ENCODE assay signal across 19 mouse cellular contexts in genomic region chr9:30996590-30997562, GRCm38 (mm10). TPM values are rescaled to one million over a fixed set of nuclear protein-coding genes. Genes with fewer than 3 reads are reported as not detected.
DNase-seq lines count a peak whose midpoint lies in the region; ATAC-seq and TF ChIP-seq lines count a peak whose summit lies in the region.
"Had no signal": no experiment of that assay in that cellular context is flagged by ENCODE, and none has a peak within 500 bp of the region (broad histone marks: within the 10 kb centered on the region; RNA-seq: fewer than 3 reads in every experiment).

No protein-coding gene starts in this region.

- intact Hi-C loops in gastrocnemius, postnatal 14 days (cut with DNase I; ENCODE audit: low total_unique reads) = no loop called here
- intact Hi-C loops in left cerebral cortex, adult 2 months (cut with DNase I) = no loop called here

- H3K27me3 ChIP-seq in kidney, embryonic 15.5 days = no peaks in the 10 kb centered on the region
- H3K27me3 ChIP-seq in stomach, embryonic 16.5 days (ENCODE audit: control insufficient read depth, insufficient read depth, low read length) = no peaks in the 10 kb centered on the region
- H3K27me3 ChIP-seq: liver, embryonic 12.5 days had no signal

- H3K9me3 ChIP-seq in kidney, embryonic 15.5 days (replicated peaks) = no peaks in the 10 kb centered on the region
- no peaks in the 10 kb centered on the region for H3K9me3 ChIP-seq in stomach, embryonic 16.5 days (replicated peaks; ENCODE audit: control insufficient read depth, low read length)
- H3K9me3 ChIP-seq: liver, embryonic 12.5 days had no signal

- H3K27ac ChIP-seq in kidney, embryonic 15.5 days = no peak overlapping the region
- no peak overlapping the region for H3K27ac ChIP-seq in stomach, embryonic 16.5 days (ENCODE audit: low read length)
- no peak overlapping the region for H3K27ac ChIP-seq in left cerebral cortex, adult 2 months
- H3K27ac ChIP-seq: liver, embryonic 12.5 days had no signal

- H3K9ac ChIP-seq in kidney, embryonic 15.5 days = no peak overlapping the region
- no peak overlapping the region for H3K9ac ChIP-seq in stomach, embryonic 16.5 days (ENCODE audit: low read length)
- H3K9ac ChIP-seq: liver, embryonic 12.5 days had no signal

- 36% methylated on average over 12 of the region's 12 CpGs for WGBS in kidney, embryonic 15.5 days
- WGBS in stomach, embryonic 16.5 days = 55% methylated on average over 12 of the region's 12 CpGs

- peaks cover 11% of the 10 kb centered on the region; the same call in 1 of the 2 replicates for H3K4me1 ChIP-seq in kidney, embryonic 15.5 days
- H3K4me1 ChIP-seq in stomach, embryonic 16.5 days (ENCODE audit: control insufficient read depth, insufficient read depth, low read length) = 0 out of 2 replicates have a peak, but pooled peaks cover 2% of the 10 kb centered on the region
- H3K4me1 ChIP-seq: liver, embryonic 12.5 days had no signal

- H3K36me3 ChIP-seq in kidney, embryonic 15.5 days = no peaks in the 10 kb centered on the region
- no peaks in the 10 kb centered on the region for H3K36me3 ChIP-seq in stomach, embryonic 16.5 days (ENCODE audit: control insufficient read depth, insufficient read depth, low read length)
- H3K36me3 ChIP-seq: liver, embryonic 12.5 days had no signal

- no peak overlapping the region for H3K4me3 ChIP-seq in kidney, embryonic 15.5 days (replicated peaks)
- no peak overlapping the region for H3K4me3 ChIP-seq in stomach, embryonic 16.5 days (replicated peaks; ENCODE audit: low read length)
- no peak overlapping the region for H3K4me3 ChIP-seq in left cerebral cortex, adult 2 months
- H3K4me3 ChIP-seq: liver, embryonic 12.5 days had no signal

- H3K4me2 ChIP-seq in kidney, embryonic 15.5 days = no peak overlapping the region
- H3K4me2 ChIP-seq in stomach, embryonic 16.5 days (ENCODE audit: low read depth, low read length) = no peak overlapping the region
- H3K4me2 ChIP-seq: liver, embryonic 12.5 days had no signal

- TF ChIP-seq CTCF in left cerebral cortex, adult 2 months (IDR thresholded peaks at IDR 0.05) = no peak

- peak; percentile 96 for ATAC-seq in kidney, embryonic 15.5 days (replicated peaks; ENCODE audit: low FRiP score)
- ATAC-seq in stomach, embryonic 16.5 days (ENCODE audit: insufficient read depth, low FRiP score) = peak; percentile 79
- ATAC-seq: forebrain, embryonic 14.5 days; hindbrain, embryonic 16.5 days; liver, embryonic 12.5 days; Patski had no signal

- peak; percentile 19 for DNase-seq in lung, postnatal 10 days
- DNase-seq in lung, adult 18-20 months = no peak
- DNase-seq in gastrocnemius, postnatal 14 days = peak; percentile 23
- no peak for DNase-seq in layer of hippocampus, adult 8-10 months (ENCODE audit: low spot score in 2 of 2)
- no peak for DNase-seq in left cerebral cortex, adult 2 months (ENCODE audit: extremely low spot score in 1 of 2, low spot score in 2 of 2)
- DNase-seq: adrenal gland, adult 2 months; cerebellum, adult 9-11 months; thymus, postnatal 25 days had no signal

RNA-seq across cellular contexts. Expression of gene Zbtb44, which starts 33.6 kb away (rescaled TPM):
- total RNA-seq in gastrocnemius, postnatal 14 days (2021) = 10 to 100 TPM; 33.4 to 38.0 TPM
- polyA plus RNA-seq in kidney, embryonic 15.5 days (2015; fragmentation: Nextera tagmentation; extraction: Ambion mirVana) = 7.5 and 7.6 TPM in 2 replicates
- 4.8 and 5.8 TPM in 2 replicates for polyA plus RNA-seq in stomach, embryonic 16.5 days (2015; fragmentation: Nextera tagmentation; extraction: Ambion mirVana)
- 10 to 100 TPM; 35.1 to 50.5 (median 43.0) TPM for total RNA-seq in layer of hippocampus, adult 8-10 months (2022)
- 10 to 100 TPM; 40.4 to 45.2 TPM for total RNA-seq in left cerebral cortex, adult 2 months (2021)

RNA-seq across cellular contexts. Expression of gene Adamts8, which starts 54.5 kb away (rescaled TPM):
- total RNA-seq in gastrocnemius, postnatal 14 days (2021) = 1 to 10 TPM; 3.8 to 4.2 TPM
- polyA plus RNA-seq in kidney, embryonic 15.5 days (2015; fragmentation: Nextera tagmentation; extraction: Ambion mirVana) = 0.58 and 1.8 TPM in 2 replicates
- 6.3 and 6.5 TPM in 2 replicates for polyA plus RNA-seq in stomach, embryonic 16.5 days (2015; fragmentation: Nextera tagmentation; extraction: Ambion mirVana)
- 1 to 10 TPM; 3.3 to 5.4 (median 4.7) TPM for total RNA-seq in layer of hippocampus, adult 8-10 months (2022)
- total RNA-seq in left cerebral cortex, adult 2 months (2021) = 1 to 10 TPM; 4.5 to 4.8 TPM
- total RNA-seq: CH12.LX; granulocyte monocyte progenitor cell, adult 5-6 weeks; megakaryocyte, adult 5-6 weeks; monocyte, adult 5-6 weeks; neutrophil, adult 5-6 weeks had no signal
- polyA plus RNA-seq: Patski had no signal

Comparison
In these comparisons a context has a peak if more than half of its experiments do, and no peak if none do; other contexts are left out.
1. DNase-seq: peak in lung, postnatal 10 days (single experiment) and gastrocnemius, postnatal 14 days (single experiment); none in lung, adult 18-20 months (0 of 2), layer of hippocampus, adult 8-10 months (0 of 2) and left cerebral cortex, adult 2 months (0 of 2).